Mouse (Mus musculus) myocyte (in vitro differentiated cells): ENCODE results near the gene 1700088E04Rik. TPM values are rescaled to one million over a fixed set of nuclear protein-coding genes. Genes with fewer than 3 reads are reported as not detected.

Experiments
- H3K27me3 ChIP-seq: one replicate; pipeline ENCODE4 v1.6.1; 2011; ENCODE audit not compliant: control insufficient read depth, insufficient read depth, insufficient read length
- H3K36me3 ChIP-seq: one replicate; pipeline ENCODE4 v1.6.1; 2011; ENCODE audit not compliant: control insufficient read depth, insufficient read depth
- H3K4me2 ChIP-seq: one replicate; pipeline ENCODE4 v1.6.1; 2011; ENCODE audit warnings: low read depth, control low read depth
- H3K4me3 ChIP-seq: one replicate; pipeline ENCODE4 v1.5.1; 2011; ENCODE audit warnings: mild to moderate bottlenecking, control low read depth, moderate library complexity
- H3K79me2 ChIP-seq: one replicate; pipeline ENCODE4 v1.6.1; 2011; ENCODE audit not compliant: control insufficient read depth, insufficient read depth
- H3ac ChIP-seq: one replicate; pipeline ENCODE4 v1.6.1; 2011; ENCODE audit not compliant: control insufficient read depth, insufficient read length
- CEBPB ChIP-seq: IDR thresholded peaks from 2 replicates; pipeline ENCODE4 v1.6.1; 2011; ENCODE audit warnings: mild to moderate bottlenecking, moderate library complexity; ENCODE audit not compliant: poor library complexity, insufficient read depth, severe bottlenecking
- E2F4 ChIP-seq: IDR thresholded peaks from one replicate; pipeline ENCODE4 v1.6.1; 2011; ENCODE audit warnings: mild to moderate bottlenecking, control low read depth, moderate library complexity; ENCODE audit not compliant: insufficient read depth
- MAX ChIP-seq: IDR thresholded peaks from one replicate; pipeline ENCODE4 v1.6.1; 2011; ENCODE audit warnings: low read depth, mild to moderate bottlenecking, control low read depth
- MYOD1 ChIP-seq, 3 experiments: IDR thresholded peaks; one replicate each; pipeline ENCODE4 v1.6.1; 2011; ENCODE audit warnings: control low read depth in 2 of 3, low read depth in 2 of 3, mild to moderate bottlenecking in 2 of 3, moderate library complexity in 1 of 3; ENCODE audit not compliant: insufficient read length in 2 of 3, control insufficient read depth in 1 of 3
- MYOG ChIP-seq, 3 experiments: IDR thresholded peaks; one replicate each; pipeline ENCODE4 v1.6.1; 2011; ENCODE audit warnings: control low read depth in 2 of 3, low read depth in 2 of 3, mild to moderate bottlenecking in 2 of 3; ENCODE audit not compliant: insufficient read length in 2 of 3, control insufficient read depth in 1 of 3, insufficient read depth in 1 of 3
- POLR2A ChIP-seq: IDR thresholded peaks from one replicate; pipeline ENCODE4 v1.6.1; 2011; ENCODE audit warnings: low read depth, mild to moderate bottlenecking, control low read depth, moderate library complexity; ENCODE audit not compliant: insufficient read length
- POLR2AphosphoS2 ChIP-seq: IDR thresholded peaks from one replicate; pipeline ENCODE4 v1.6.1; 2011; ENCODE audit warnings: low read depth, control low read depth; ENCODE audit not compliant: insufficient read length
- REST ChIP-seq: IDR thresholded peaks from one replicate; pipeline ENCODE4 v1.6.1; 2011; ENCODE audit warnings: mild to moderate bottlenecking, control low read depth, moderate library complexity; ENCODE audit not compliant: insufficient read depth, insufficient read length
- SRF ChIP-seq: IDR thresholded peaks from one replicate; pipeline ENCODE4 v1.6.1; 2011; ENCODE audit warnings: low read depth; ENCODE audit not compliant: control insufficient read depth, insufficient read length
- TCF12 ChIP-seq: IDR thresholded peaks from one replicate; pipeline ENCODE4 v1.6.1; 2011; ENCODE audit warnings: mild to moderate bottlenecking, control low read depth; ENCODE audit not compliant: poor library complexity, insufficient read depth, severe bottlenecking
- TCF3 ChIP-seq: IDR thresholded peaks from one replicate; pipeline ENCODE4 v1.6.1; 2011; ENCODE audit warnings: low read depth, control low read depth; ENCODE audit not compliant: insufficient read length
- USF1 ChIP-seq: IDR thresholded peaks from one replicate; pipeline ENCODE4 v1.6.1; 2011; ENCODE audit warnings: low read depth, mild to moderate bottlenecking, control low read depth, moderate library complexity
- polyA plus RNA-seq: library from polyadenylated mRNA; unstranded; fragments of >200 nt; fragmentation: generic; extraction: Trizol; gene quantifications from one replicate; pipeline ENCODE4 v1.2.1, GENCODE M21; 2012; ENCODE audit warnings: missing spikeins

1700088E04Rik gene
- polyA plus RNA-seq, 1 experiment = 15.2 TPM

DNA sequence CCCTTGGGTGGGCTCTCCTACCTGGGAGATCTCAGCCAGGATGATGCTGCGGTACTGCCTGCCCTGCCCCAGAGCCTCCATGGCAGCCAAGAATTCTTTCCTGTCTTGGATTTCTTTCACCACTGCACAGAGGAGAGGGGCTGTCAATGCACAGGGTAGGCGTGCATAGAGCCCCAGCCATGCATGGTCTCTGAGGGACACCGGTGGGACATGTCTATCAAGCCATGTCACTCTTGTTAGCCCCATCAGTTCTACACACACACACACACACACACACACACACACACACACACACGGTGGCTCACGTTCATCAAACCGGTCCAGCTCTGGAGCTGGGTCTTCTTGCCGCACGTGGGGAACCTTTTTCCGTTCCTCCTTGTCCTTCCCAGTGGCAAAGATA lies 5.7 kb downstream of the 1700088E04Rik start:
- Histone ChIP-seq H3K4me3 (no peak overlapping the region), H3K36me3 (peaks cover 16% of the 10 kb centered on the region), H3K79me2 (no peaks in the 10 kb centered on the region), H3K27me3 (no peaks in the 10 kb centered on the region), H3K4me2 (no peak overlapping the region), H3ac (no peak overlapping the region)
- TF ChIP-seq POLR2AphosphoS2 = peak; percentile 76
- TF ChIP-seq MYOD1 (IDR thresholded peaks at IDR 0.05; ENCODE audit: control insufficient read depth in 1 of 3, insufficient read length in 2 of 3, low read depth in 2 of 3) = no peak
- TF ChIP-seq TCF3 = no peak
- no peak for TF ChIP-seq E2F4
- TF ChIP-seq POLR2A = peak; percentile 31
- TF ChIP-seq MYOG (IDR thresholded peaks at IDR 0.05; ENCODE audit: control insufficient read depth in 1 of 3, insufficient read depth in 1 of 3, insufficient read length in 2 of 3, low read depth in 2 of 3) = no peak
- TF ChIP-seq SRF = no peak

DNA sequence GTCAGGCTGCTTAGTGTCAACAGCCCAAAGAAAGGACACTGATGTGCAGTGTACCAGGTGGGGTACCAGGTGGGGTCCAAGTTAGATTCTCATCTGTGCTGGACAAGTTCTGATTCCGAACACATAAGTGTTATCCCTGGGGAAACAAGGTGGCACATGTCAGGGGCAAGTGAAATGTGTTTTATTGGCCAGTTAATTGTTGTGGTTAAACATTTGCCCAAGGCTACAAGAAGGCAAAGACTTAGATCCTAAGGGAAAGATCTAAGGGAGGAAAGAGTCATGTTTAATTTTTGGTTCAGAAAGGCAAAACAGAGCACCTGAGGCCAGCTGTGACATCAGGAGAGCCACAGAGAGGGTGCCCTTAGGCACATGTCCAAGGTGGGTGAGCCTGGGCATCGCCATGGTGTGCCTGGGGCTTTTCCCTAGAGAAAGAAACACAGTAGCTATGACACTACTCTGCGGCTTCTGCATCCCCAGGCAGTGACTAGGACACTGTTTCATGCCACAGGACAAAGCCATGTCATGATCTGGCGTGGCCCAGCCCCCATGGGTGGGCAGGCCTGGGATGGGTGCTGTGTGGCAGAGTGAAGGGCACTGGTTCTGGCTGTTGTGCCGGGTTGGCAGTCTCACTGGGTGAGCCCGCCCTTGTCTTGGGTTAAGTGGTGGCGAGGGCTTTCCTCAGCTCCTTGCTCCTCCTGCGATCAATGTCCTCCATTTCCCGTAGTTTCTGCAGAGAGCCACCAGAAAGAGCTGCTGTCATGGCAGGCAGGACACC lies 6.4 kb downstream of the 1700088E04Rik start:
- no peak overlapping the region for H3K4me3 ChIP-seq
- H3K36me3 ChIP-seq = peaks cover 21% of the 10 kb centered on the region
- H3K27me3 ChIP-seq = no peaks in the 10 kb centered on the region
- TF ChIP-seq POLR2AphosphoS2 = peak; percentile 77
- TF ChIP-seq MAX = no peak
- H3K79me2 ChIP-seq = no peaks in the 10 kb centered on the region
- no peak overlapping the region for H3K4me2 ChIP-seq
- no peak overlapping the region for H3ac ChIP-seq

GRCm38 (mm10) chr15:79133191-79133661 lies 7.8 kb downstream of the 1700088E04Rik start:
- no peak overlapping the region for H3K4me3 ChIP-seq
- TF ChIP-seq MYOD1 (IDR thresholded peaks at IDR 0.05; ENCODE audit: control insufficient read depth in 1 of 3, insufficient read length in 2 of 3, low read depth in 2 of 3) (no peak), POLR2AphosphoS2 (peak; percentile 64)
- no peaks in the 10 kb centered on the region for H3K27me3 ChIP-seq
- no peak overlapping the region for H3ac ChIP-seq
- no peaks in the 10 kb centered on the region for H3K79me2 ChIP-seq
- H3K4me2 ChIP-seq = no peak overlapping the region
- peaks cover 26% of the 10 kb centered on the region for H3K36me3 ChIP-seq

DNA sequence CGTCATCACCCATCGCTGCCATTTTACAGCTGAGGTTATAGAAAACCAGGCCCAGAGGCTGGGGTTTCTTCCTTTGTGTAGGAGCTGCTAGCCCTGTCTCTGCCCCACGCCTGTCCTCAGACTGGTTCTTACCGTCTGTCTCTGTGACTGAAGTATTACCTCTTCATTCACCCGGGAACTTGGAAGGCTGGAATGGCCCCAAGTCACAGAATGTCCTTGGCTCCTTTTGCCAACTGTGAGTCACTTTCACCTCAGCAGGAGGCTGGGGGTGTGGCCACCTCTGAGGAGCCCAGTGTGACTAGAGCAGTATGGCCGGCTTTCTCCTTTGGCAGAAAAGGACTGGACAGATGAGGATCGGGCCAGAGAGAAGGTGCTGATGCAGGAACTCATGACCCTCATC lies 9.6 kb downstream of the 1700088E04Rik start:
- no peak overlapping the region for H3K4me3 ChIP-seq
- no peaks in the 10 kb centered on the region for H3K27me3 ChIP-seq

GRCm38 (mm10) chr15:79130782-79131181 lies 10.3 kb downstream of the 1700088E04Rik start:
- peaks cover 39% of the 10 kb centered on the region for H3K36me3 ChIP-seq
- H3ac ChIP-seq = no peak overlapping the region
- no peaks in the 10 kb centered on the region for H3K79me2 ChIP-seq
- TF ChIP-seq TCF12 = no peak
- TF ChIP-seq MAX = no peak
- TF ChIP-seq E2F4 = no peak
- TF ChIP-seq USF1 = no peak
- TF ChIP-seq POLR2AphosphoS2 = no peak
- no peak for TF ChIP-seq CEBPB
- no peak for TF ChIP-seq SRF
- no peak for TF ChIP-seq POLR2A
- TF ChIP-seq MYOG (IDR thresholded peaks at IDR 0.05; ENCODE audit: control insufficient read depth in 1 of 3, insufficient read depth in 1 of 3, insufficient read length in 2 of 3, low read depth in 2 of 3) = no peak
- no peak for TF ChIP-seq REST
- no peak for TF ChIP-seq TCF3
- TF ChIP-seq MYOD1 (IDR thresholded peaks at IDR 0.05; ENCODE audit: control insufficient read depth in 1 of 3, insufficient read length in 2 of 3, low read depth in 2 of 3) = no peak
- H3K4me2 ChIP-seq = no peak overlapping the region
- H3K4me3 ChIP-seq = no peak overlapping the region
- H3K27me3 ChIP-seq = no peaks in the 10 kb centered on the region

More for the DNA sequence above, 9.6 kb downstream of the 1700088E04Rik start:
- Histone ChIP-seq H3K36me3 (peaks cover 39% of the 10 kb centered on the region), H3K4me2 (peak overlapping the region; percentile 26), H3ac (no peak overlapping the region), H3K79me2 (no peaks in the 10 kb centered on the region)
- TF ChIP-seq MYOD1 (IDR thresholded peaks at IDR 0.05; ENCODE audit: control insufficient read depth in 1 of 3, insufficient read length in 2 of 3, low read depth in 2 of 3) (no peak), POLR2A (no peak), E2F4 (no peak), MAX (no peak), POLR2AphosphoS2 (no peak), USF1 (no peak), MYOG (IDR thresholded peaks at IDR 0.05; ENCODE audit: control insufficient read depth in 1 of 3, insufficient read depth in 1 of 3, insufficient read length in 2 of 3, low read depth in 2 of 3) (no peak)
